Mouse (Mus musculus) megakaryocyte progenitor cell, adult 5-6 weeks (primary cell): ENCODE measurements around the gene Zfp60. TPM values are rescaled to one million over a fixed set of nuclear protein-coding genes. Genes with fewer than 3 reads are reported as not detected.
A peak's percentile ranks its signal among the peaks of the same experiment; 100 is the strongest.

Experiments
- ATAC-seq: replicated peaks from 2 replicates; pipeline ENCODE4 v1.8.0; 2016; ENCODE audit warnings: mild to moderate bottlenecking, moderate TSS enrichment, inconsistent platforms; ENCODE audit not compliant: poor library complexity
- total RNA-seq, 2 experiments: library from RNA; stranded (forward) in 1 of 2; stranded (reverse) in 1 of 2; fragments of 157-497, 149-512 nt in 1 of 2; fragments of 200-1000 nt in 1 of 2; gene quantifications; 2 replicates each; pipeline versions ENCODE4 v1.2.3 to v1.2.4; 2015 to 2017

Zfp60 gene
- total RNA-seq (2015) (7.6 and 11.3 TPM in 2 replicates), total RNA-seq (2017) (5.5 and 7.5 TPM in 2 replicates)

GRCm38 (mm10) chr7:27731281-27731883 lies at the start of gene Zfp60:
Zfp60 (plus strand) TSS chr7:27731389.
- ATAC-seq: peak; percentile 94

GRCm38 (mm10) chr7:27683218-27683617 lies 48.0 kb upstream of the Zfp60 start:
- ATAC-seq: no peak

- no peak for ATAC-seq
Measured at GRCm38 (mm10) chr7:27685220-27685619, 46.0 kb upstream of the Zfp60 start.

- 0 out of 2 replicates have a peak, but pooled peaks have one; percentile 20 for ATAC-seq
Measured at GRCm38 (mm10) chr7:27685681-27686080, 45.5 kb upstream of the Zfp60 start.

- no peak for ATAC-seq
Measured at GRCm38 (mm10) chr7:27687043-27687442, 44.1 kb upstream of the Zfp60 start.

- no peak for ATAC-seq
Measured at GRCm38 (mm10) chr7:27687836-27688235, 43.4 kb upstream of the Zfp60 start.

- no peak for ATAC-seq
Measured at GRCm38 (mm10) chr7:27688246-27688788, 42.9 kb upstream of the Zfp60 start.

GRCm38 (mm10) chr7:27688815-27689612 lies 42.2 kb upstream of the Zfp60 start, which contains the start of gene Zfp607b:
Zfp607b (plus strand) TSS chr7:27689340.
- ATAC-seq: peak; percentile 94

- peak; percentile 54 for ATAC-seq
Measured at GRCm38 (mm10) chr7:27691076-27691475, 40.1 kb upstream of the Zfp60 start.

- ATAC-seq: no peak
Measured at GRCm38 (mm10) chr7:27696711-27697110, 34.5 kb upstream of the Zfp60 start.

GRCm38 (mm10) chr7:27710402-27710801 lies 20.8 kb upstream of the Zfp60 start:
- no peak for ATAC-seq

- no peak for ATAC-seq
Measured at GRCm38 (mm10) chr7:27721951-27722350, 9.2 kb upstream of the Zfp60 start.

GRCm38 (mm10) chr7:27725566-27726538 lies 5.3 kb upstream of the Zfp60 start:
- peak; percentile 95 for ATAC-seq

- ATAC-seq: no peak
Measured at GRCm38 (mm10) chr7:27727471-27727870, 3.7 kb upstream of the Zfp60 start.

- no peak for ATAC-seq
Measured at GRCm38 (mm10) chr7:27731946-27732345, 757 bp downstream of the Zfp60 start.

- no peak for ATAC-seq
Measured at GRCm38 (mm10) chr7:27732508-27732907, 1.3 kb downstream of the Zfp60 start.

- no peak for ATAC-seq
Measured at GRCm38 (mm10) chr7:27735457-27735856, 4.3 kb downstream of the Zfp60 start.

GRCm38 (mm10) chr7:27756351-27757047 lies 25.3 kb downstream of the Zfp60 start:
- no peak for ATAC-seq

GRCm38 (mm10) chr7:27757048-27757375 lies 25.8 kb downstream of the Zfp60 start:
- ATAC-seq: no peak

GRCm38 (mm10) chr7:27765176-27765886 lies 34.1 kb downstream of the Zfp60 start:
- no peak for ATAC-seq
